Mouse (Mus musculus) lung, adult 10 weeks (tissue): ENCODE data around the gene Lsr. TPM values are rescaled to one million over a fixed set of nuclear protein-coding genes. Genes with fewer than 3 reads are reported as not detected.

Source experiments
- polyA plus RNA-seq: library from polyadenylated mRNA; stranded (reverse); fragments of 350-450 nt; fragmentation: Illumina TruSeq; extraction: RNeasy Lipid Tissue Mini Kit (QIAGEN cat#74804); gene quantifications from one replicate; pipeline ENCODE4 v1.2.3, GENCODE M21; 2014; ENCODE audit warnings: low read depth, low replicate concordance; ENCODE audit not compliant: insufficient read depth

The Lsr gene
- 37.2 TPM for polyA plus RNA-seq

GRCm38 (mm10) chr7:30973251-30973500, at the start of gene Lsr:
TSS of gene Lsr (minus strand) at chr7:30973464.

GRCm38 (mm10) chr7:30973501-30974289, 431 bp upstream of the Lsr start, which contains the start of gene Fam187b:
TSS of gene Fam187b (plus strand) at chr7:30973790.

GRCm38 (mm10) chr7:30956756-30957366, 16.4 kb downstream of the Lsr start, which contains the start of gene Usf2:
TSS of gene Usf2 (minus strand) at chr7:30956803.

GRCm38 (mm10) chr7:30943909-30944635, 29.2 kb downstream of the Lsr start, which contains the start of gene Hamp:
TSS of gene Hamp (minus strand) at chr7:30944032.

GRCm38 (mm10) chr7:30924581-30924980, 48.7 kb downstream of the Lsr start, which contains the start of gene Hamp2:
TSS of gene Hamp2 (minus strand) at chr7:30924681.

GRCm38 (mm10) chr7:30914732-30915131, 58.5 kb downstream of the Lsr start, which contains the start of gene Mag:
TSS of gene Mag (minus strand) at chr7:30914873.

Other genes with a start within 250 kb of the Lsr start
- gene Tmem147, start 243.9 kb downstream of the Lsr start, polyA plus RNA-seq, result 100 TPM
- not detected for gene Gapdhs, start 229.8 kb downstream of the Lsr start, polyA plus RNA-seq
- gene Sbsn, start 222.0 kb downstream of the Lsr start, polyA plus RNA-seq, result 17.0 TPM
- 66.8 TPM for gene Dmkn, start 209.7 kb downstream of the Lsr start, polyA plus RNA-seq
- gene Krtdap, start 185.6 kb downstream of the Lsr start, polyA plus RNA-seq, result not detected
- gene Ffar2, start 149.7 kb downstream of the Lsr start, polyA plus RNA-seq, result 1.6 TPM
- not detected for gene Ffar3, start 117.3 kb downstream of the Lsr start, polyA plus RNA-seq
- 0.51 TPM for gene Ffar1, start 111.9 kb downstream of the Lsr start, polyA plus RNA-seq
- 9.9 TPM for gene Cd22, start 93.1 kb downstream of the Lsr start, polyA plus RNA-seq
- gene Mag, start 58.6 kb downstream of the Lsr start, polyA plus RNA-seq, result 1.6 TPM
- gene Hamp2, start 48.8 kb downstream of the Lsr start, polyA plus RNA-seq, result 0.86 TPM
- gene Hamp, start 29.4 kb downstream of the Lsr start, polyA plus RNA-seq, result 32.5 TPM
- gene Usf2, start 16.7 kb downstream of the Lsr start, polyA plus RNA-seq, result 69.5 TPM
- gene Fam187b, start 326 bp upstream of the Lsr start, polyA plus RNA-seq, result 5.7 TPM
- 231 TPM for gene Fxyd5, start 69.0 kb upstream of the Lsr start, polyA plus RNA-seq
- 3.1 TPM for gene Fxyd7, start 78.0 kb upstream of the Lsr start, polyA plus RNA-seq
- gene Fxyd1, start 83.7 kb upstream of the Lsr start, polyA plus RNA-seq, result 320 TPM
- 2.3 TPM for gene Lgi4, start 85.9 kb upstream of the Lsr start, polyA plus RNA-seq
- 50.6 TPM for gene Fxyd3, start 103.2 kb upstream of the Lsr start, polyA plus RNA-seq
- gene Hpn, start 141.8 kb upstream of the Lsr start, polyA plus RNA-seq, result 10.6 TPM
- gene Scn1b, start 153.5 kb upstream of the Lsr start, polyA plus RNA-seq, result 9.8 TPM
- gene Gramd1a, start 182.4 kb upstream of the Lsr start, polyA plus RNA-seq, result 43.1 TPM